Mouse (Mus musculus) brain, embryonic 14.5 days (tissue): Measurements from ENCODE around the gene Bahd1.

Experiments
- CTCF ChIP-seq: fragments of 200-500 bp; IDR thresholded peaks from 2 replicates; pipeline ENCODE4 v1.5.1; 2012; ENCODE audit warnings: inconsistent platforms, mild to moderate bottlenecking, moderate library complexity, borderline replicate concordance; ENCODE audit not compliant: insufficient read depth, insufficient read length; ENCODE audit errors: extremely low read depth
- POLR2A ChIP-seq: fragments of 200-500 bp; IDR thresholded peaks from 2 replicates; pipeline ENCODE4 v1.6.1; 2012; ENCODE audit warnings: mild to moderate bottlenecking, inconsistent platforms, borderline replicate concordance; ENCODE audit not compliant: poor library complexity, insufficient read depth, insufficient read length, severe bottlenecking; ENCODE audit errors: extremely low read depth

DNA sequence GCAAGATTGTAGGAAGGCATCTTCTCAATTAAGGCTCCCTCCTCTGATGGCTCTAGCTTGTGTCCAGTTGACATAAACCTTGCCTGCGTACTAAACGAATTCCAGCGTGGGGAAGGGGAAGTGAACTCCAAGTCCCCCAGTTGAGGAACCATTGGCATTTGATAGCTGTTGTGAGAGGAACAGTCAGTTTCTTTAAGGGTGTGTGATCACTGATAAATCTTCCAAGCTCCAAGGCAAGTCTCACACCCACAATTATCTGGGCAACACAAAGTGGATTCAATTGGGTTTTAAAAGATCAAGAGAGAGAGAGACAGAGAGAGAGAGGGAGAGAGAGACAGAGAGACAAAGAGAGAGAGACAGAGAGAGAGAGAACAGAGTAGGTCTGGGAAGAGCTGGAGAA is 49.5 kb downstream of the Bahd1 start:
- no peak for TF ChIP-seq CTCF
- TF ChIP-seq POLR2A: no peak
